Mouse (Mus musculus): ENCODE results near the gene Spryd4. TPM values are rescaled to one million over a fixed set of nuclear protein-coding genes. Genes with fewer than 3 reads are reported as not detected.
"Not testable (repeated sequence)": the region's sequence is repeated elsewhere in the genome, so short reads cannot be mapped to it uniquely, and the experiment has no call there.

Spryd4 gene
- polyA plus RNA-seq, 1 experiment from 2014 or later = 25.7 TPM

DNA sequence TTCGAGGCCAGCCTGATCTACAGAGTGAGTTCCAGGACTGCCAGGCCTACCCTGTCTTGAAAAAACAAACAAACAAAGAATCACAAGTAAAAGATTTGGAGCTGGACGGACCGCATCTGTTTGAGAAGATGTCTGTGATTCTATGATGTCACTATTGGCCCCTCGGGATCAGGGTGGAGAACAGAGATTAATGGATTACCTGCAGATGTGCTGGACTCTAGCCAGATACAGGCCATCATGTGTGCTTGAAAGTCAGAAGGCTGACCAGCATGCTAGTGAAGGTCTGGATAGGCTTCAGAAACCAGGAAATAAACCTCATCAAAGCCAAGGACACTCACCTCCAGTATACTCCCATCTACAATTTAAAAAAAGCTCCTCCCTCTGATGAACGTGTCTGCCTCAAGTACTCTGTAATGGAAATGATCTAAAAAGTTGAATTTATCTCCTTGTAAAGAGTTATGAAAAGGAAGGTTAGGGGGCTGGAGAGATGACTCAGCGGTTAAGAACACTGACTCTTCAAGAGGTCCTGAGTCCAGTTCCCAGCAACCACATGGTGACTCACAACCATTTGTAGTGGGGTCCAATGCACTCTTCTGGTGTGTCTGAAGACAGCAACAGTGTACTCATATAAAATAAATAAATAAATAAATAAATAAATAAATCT, 26.2 kb downstream of the Spryd4 start:
- H3K27me3 ChIP-seq (ENCODE audit: control insufficient read depth, insufficient read depth, low read length) = no peaks in the 10 kb centered on the region
- no peak overlapping the region for H3K9ac ChIP-seq (ENCODE audit: low read length)
- no peaks in the 10 kb centered on the region for H3K4me1 ChIP-seq (ENCODE audit: control insufficient read depth, insufficient read depth, low read length)
- no peaks in the 10 kb centered on the region for H3K9me3 ChIP-seq (ENCODE audit: control insufficient read depth, low read length)
- no peak overlapping the region for H3K4me3 ChIP-seq (ENCODE audit: low read depth, low read length)
- no peak overlapping the region for H3K27ac ChIP-seq (ENCODE audit: low read depth, low read length)
- H3K36me3 ChIP-seq (ENCODE audit: control insufficient read depth, insufficient read depth, low read length) = no peaks in the 10 kb centered on the region
- 73% methylated on average over 6 of the region's 6 CpGs for WGBS
- H3K4me2 ChIP-seq = no peak overlapping the region
- DNase-seq (ENCODE audit: low spot score, missing footprints) (peak; percentile 81), ATAC-seq (ENCODE audit: low FRiP score) (peak; percentile 19; the same call in 1 of the 2 replicates)

DNA sequence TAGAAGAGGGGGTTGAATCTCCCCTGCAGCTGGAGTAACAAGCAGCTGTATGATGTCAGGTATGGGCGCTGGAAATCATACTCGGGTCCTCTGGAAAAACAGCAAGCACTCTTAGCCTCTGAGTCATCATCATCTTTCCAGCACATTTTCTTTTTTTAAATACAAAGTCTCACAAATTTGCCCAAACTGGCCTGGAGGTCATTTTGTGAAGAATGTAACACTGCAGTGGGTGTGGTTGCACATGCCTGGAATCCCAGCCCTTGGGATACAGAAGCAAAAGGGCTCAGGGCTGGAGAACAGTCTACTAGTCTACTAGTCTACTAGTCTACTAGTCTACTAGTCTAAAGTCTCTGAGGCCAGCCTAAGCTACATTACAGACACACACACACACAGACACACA, 27.3 kb downstream of the Spryd4 start:
- Histone ChIP-seq H3K4me1 (ENCODE audit: control insufficient read depth, insufficient read depth, low read length) (peaks cover 3% of the 10 kb centered on the region; the same call in 1 of the 2 replicates), H3K36me3 (ENCODE audit: control insufficient read depth, insufficient read depth, low read length) (no peaks in the 10 kb centered on the region), H3K9me3 (ENCODE audit: control insufficient read depth, low read length) (no peaks in the 10 kb centered on the region), H3K9ac (ENCODE audit: low read length) (no peak overlapping the region), H3K4me3 (ENCODE audit: low read depth, low read length) (no peak overlapping the region), H3K27ac (ENCODE audit: low read depth, low read length) (no peak overlapping the region), H3K27me3 (ENCODE audit: control insufficient read depth, insufficient read depth, low read length) (no peaks in the 10 kb centered on the region), H3K4me2 (no peak overlapping the region)
- DNase-seq (ENCODE audit: low spot score, missing footprints) = peak; percentile 31
- no peak for ATAC-seq (ENCODE audit: low FRiP score)
- WGBS = 85% methylated on average over 2 of the region's 2 CpGs

DNA sequence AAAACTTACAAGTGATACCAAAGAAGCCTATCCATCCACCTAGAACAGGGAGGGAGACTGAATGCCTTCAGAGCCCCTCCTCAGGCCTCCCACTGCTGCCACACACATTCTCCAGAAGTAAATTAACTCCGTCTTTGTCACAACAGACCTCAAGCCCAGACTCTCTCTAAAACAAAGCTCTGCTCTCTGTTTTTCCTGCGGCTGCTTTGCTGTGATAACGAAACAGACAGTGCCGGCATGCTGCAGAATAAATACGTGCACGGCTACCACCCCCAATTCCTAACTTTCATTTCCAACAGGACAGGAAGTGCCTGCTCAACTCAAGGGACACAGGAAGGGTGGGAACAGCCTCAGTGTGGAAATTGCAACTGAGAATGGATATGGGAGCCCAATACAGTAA, 31.6 kb downstream of the Spryd4 start, which contains the start of gene Rbms2:
TSS of gene Rbms2 (minus strand) at position 309 of the 400 bp plus-strand sequence.
- Histone ChIP-seq H3K36me3 (ENCODE audit: control insufficient read depth, insufficient read depth, low read length) (no peaks in the 10 kb centered on the region), H3K4me3 (ENCODE audit: low read depth, low read length) (no peak within 1 kb of the TSS), H3K27me3 (ENCODE audit: control insufficient read depth, insufficient read depth, low read length) (no peaks in the 10 kb centered on the region), H3K4me1 (ENCODE audit: control insufficient read depth, insufficient read depth, low read length) (peaks cover 9% of the 10 kb centered on the region), H3K4me2 (no peak within 1 kb of the TSS; the same call in 1 of the 2 replicates), H3K27ac (ENCODE audit: low read depth, low read length) (no peak within 1 kb of the TSS; the same call in 1 of the 2 replicates), H3K9me3 (ENCODE audit: control insufficient read depth, low read length) (no peaks in the 10 kb centered on the region), H3K9ac (ENCODE audit: low read length) (peak within 1 kb of the TSS; percentile 54)
- WGBS = 6% methylated on average over 6 of the region's 6 CpGs
- no peak for ATAC-seq (ENCODE audit: low FRiP score)
- peak; percentile 82 for DNase-seq (ENCODE audit: low spot score, missing footprints)

DNA sequence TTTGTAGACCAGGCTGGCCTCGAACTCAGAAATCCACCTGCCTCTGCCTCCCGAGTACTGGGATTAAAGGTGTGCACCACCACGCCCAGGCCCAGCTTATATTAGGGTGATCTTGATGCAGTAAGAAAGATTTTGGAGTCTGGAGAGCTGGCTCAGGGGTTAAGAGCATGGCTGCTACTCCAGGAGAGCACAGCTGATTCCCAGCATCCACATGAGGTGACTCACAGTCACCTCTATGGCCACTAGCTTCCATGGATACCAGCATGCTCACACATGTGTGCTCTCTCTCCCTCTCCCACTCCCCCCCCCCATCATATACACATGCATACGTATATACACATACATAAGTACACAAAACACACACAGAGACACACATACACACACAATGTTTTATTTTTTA, 34.3 kb downstream of the Spryd4 start:
- WGBS = 85% methylated on average over 4 of the region's 4 CpGs
- H3K27ac ChIP-seq (ENCODE audit: low read depth, low read length) = no peak overlapping the region

DNA sequence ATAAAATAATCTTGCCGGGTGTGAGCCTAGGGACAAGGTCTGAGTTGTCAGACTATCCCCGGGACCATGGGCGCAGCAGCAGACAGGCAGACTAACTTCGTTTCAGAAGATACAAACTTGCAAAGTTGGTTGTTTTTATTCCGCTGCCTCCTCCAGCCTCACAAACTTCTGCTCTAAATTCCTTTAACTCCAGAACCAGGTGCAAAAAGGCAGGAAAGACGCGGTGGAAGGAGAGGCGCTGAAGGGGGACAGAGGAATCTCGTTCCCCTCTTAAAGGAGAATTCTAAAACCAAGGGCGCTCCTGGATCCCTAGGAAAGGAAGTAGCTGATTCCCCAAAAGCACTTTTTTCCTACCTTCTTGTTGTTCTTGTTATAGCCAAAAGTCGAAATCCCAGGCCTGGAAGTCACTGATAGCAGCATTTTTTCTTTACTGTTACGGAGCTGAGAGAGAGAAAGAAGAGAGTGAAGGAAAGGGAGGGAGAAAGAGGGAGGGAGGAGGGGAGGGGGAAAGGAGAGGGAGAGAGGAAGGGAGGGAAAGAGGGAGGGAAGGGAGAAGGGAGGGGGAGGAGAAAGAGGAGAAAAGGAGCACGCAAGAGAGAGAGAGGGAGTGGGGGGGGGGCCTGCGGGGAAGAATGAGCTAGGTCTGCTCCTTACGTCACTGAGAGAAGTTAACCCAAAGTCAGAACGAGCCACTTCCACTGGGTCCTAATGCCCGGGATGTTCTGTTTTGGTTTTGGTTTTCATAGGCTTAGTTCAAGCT, 35.4 kb downstream of the Spryd4 start:
- no peaks in the 10 kb centered on the region for H3K36me3 ChIP-seq (ENCODE audit: control insufficient read depth, insufficient read depth, low read length)
- H3K9me3 ChIP-seq (ENCODE audit: control insufficient read depth, low read length) = no peaks in the 10 kb centered on the region
- peaks cover 9% of the 10 kb centered on the region for H3K4me1 ChIP-seq (ENCODE audit: control insufficient read depth, insufficient read depth, low read length)
- H3K9ac ChIP-seq (ENCODE audit: low read length) = peak overlapping the region; percentile 76
- DNase-seq (ENCODE audit: low spot score, missing footprints) (peak; percentile 97), ATAC-seq (ENCODE audit: low FRiP score) (peak; percentile 88)
- WGBS = 0% methylated on average over 17 of the region's 17 CpGs
- no peaks in the 10 kb centered on the region for H3K27me3 ChIP-seq (ENCODE audit: control insufficient read depth, insufficient read depth, low read length)
- H3K27ac ChIP-seq (ENCODE audit: low read depth, low read length) = no peak overlapping the region
- H3K4me2 ChIP-seq = peak overlapping the region; percentile 68
- H3K4me3 ChIP-seq (ENCODE audit: low read depth, low read length) = peak overlapping the region; percentile 57

More for the DNA sequence above, 34.3 kb downstream of the Spryd4 start:
- DNase-seq (ENCODE audit: low spot score, missing footprints) = peak; percentile 59
- H3K9ac ChIP-seq (ENCODE audit: low read length) = no peak overlapping the region
- peaks cover 9% of the 10 kb centered on the region for H3K4me1 ChIP-seq (ENCODE audit: control insufficient read depth, insufficient read depth, low read length)
- no peak overlapping the region for H3K4me2 ChIP-seq
- H3K4me3 ChIP-seq (ENCODE audit: low read depth, low read length) = no peak overlapping the region
- no peak for ATAC-seq (ENCODE audit: low FRiP score)
- no peaks in the 10 kb centered on the region for H3K27me3 ChIP-seq (ENCODE audit: control insufficient read depth, insufficient read depth, low read length)
- H3K9me3 ChIP-seq (ENCODE audit: control insufficient read depth, low read length) = no peaks in the 10 kb centered on the region
- H3K36me3 ChIP-seq (ENCODE audit: control insufficient read depth, insufficient read depth, low read length) = no peaks in the 10 kb centered on the region

DNA sequence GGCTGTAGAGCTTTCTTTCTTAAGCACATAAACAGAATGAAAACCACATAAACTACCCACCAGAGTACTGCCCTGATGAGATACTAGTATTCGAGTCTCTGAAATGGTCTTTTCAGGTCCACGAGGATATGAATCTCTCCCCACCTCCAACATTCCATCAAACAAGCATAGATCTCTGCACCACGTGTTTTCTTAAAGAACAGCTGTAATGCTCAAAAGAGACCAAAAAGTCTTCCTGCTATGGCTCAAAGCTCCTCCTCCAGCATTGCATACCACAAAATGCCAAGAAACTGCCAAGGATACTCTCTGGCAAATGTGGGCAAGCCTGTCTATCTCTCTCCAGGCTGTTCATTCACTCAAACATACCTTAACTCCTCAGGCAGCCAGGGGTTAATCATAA, 36.3 kb downstream of the Spryd4 start:
- peak overlapping the region; percentile 57 for H3K4me3 ChIP-seq (ENCODE audit: low read depth, low read length)
- DNase-seq (ENCODE audit: low spot score, missing footprints) (no peak), ATAC-seq (ENCODE audit: low FRiP score) (no peak)
- WGBS = 18% methylated on average over 3 of the region's 3 CpGs
- H3K9ac ChIP-seq (ENCODE audit: low read length) = peak overlapping the region; percentile 76
- no peaks in the 10 kb centered on the region for H3K9me3 ChIP-seq (ENCODE audit: control insufficient read depth, low read length)
- H3K36me3 ChIP-seq (ENCODE audit: control insufficient read depth, insufficient read depth, low read length) = no peaks in the 10 kb centered on the region
- H3K4me1 ChIP-seq (ENCODE audit: control insufficient read depth, insufficient read depth, low read length) = peaks cover 9% of the 10 kb centered on the region
- no peak overlapping the region for H3K27ac ChIP-seq (ENCODE audit: low read depth, low read length)
- no peaks in the 10 kb centered on the region for H3K27me3 ChIP-seq (ENCODE audit: control insufficient read depth, insufficient read depth, low read length)
- peak overlapping the region; percentile 68 for H3K4me2 ChIP-seq

DNA sequence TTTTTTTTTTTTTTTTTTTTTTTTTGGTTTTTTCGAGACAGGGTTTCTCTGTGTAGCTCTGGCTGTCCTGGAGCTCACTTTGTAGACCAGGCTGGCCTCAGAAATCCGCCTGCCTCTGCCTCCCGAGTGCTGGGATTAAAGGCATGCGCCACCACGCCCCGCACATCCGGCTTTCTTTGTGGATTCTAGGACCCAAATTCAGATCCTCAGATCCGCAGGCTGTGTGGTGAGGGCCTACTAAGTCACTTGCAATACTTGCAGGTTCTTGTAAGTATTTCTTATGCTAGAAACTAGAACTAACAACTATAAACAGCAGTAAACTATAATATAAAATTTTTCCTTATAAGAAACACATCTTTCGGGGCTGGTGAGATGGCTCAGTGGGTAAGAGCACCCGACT, 40.3 kb downstream of the Spryd4 start:
- WGBS = 97% methylated on average over 9 of the region's 10 CpGs
- H3K4me3 ChIP-seq (ENCODE audit: low read depth, low read length); H3K9me3 ChIP-seq (ENCODE audit: control insufficient read depth, low read length); H3K9ac ChIP-seq (ENCODE audit: low read length); H3K36me3 ChIP-seq (ENCODE audit: control insufficient read depth, insufficient read depth, low read length); H3K27me3 ChIP-seq (ENCODE audit: control insufficient read depth, insufficient read depth, low read length); ATAC-seq (ENCODE audit: low FRiP score); H3K27ac ChIP-seq (ENCODE audit: low read depth, low read length); DNase-seq (ENCODE audit: low spot score, missing footprints); H3K4me1 ChIP-seq (ENCODE audit: control insufficient read depth, insufficient read depth, low read length); H3K4me2 ChIP-seq: not testable (repeated sequence)

DNA sequence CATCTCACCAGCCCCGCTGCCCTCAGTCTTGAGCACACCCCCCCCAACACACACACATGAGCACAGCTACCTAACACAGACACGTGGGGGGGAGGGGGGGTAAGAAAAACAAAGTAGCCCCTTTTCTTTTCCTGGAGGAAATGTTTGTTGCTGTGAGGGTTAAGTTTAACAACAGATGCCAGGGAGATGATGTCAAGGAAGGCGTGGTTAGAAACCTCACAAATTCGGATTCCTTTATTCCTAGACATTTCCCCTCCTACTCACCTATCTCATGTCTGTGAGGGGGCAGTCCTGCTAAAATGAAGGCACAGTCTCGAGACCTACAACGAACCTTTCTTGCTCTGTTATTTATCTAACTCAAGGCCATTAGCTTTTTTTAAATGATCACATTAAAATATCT, 44.5 kb downstream of the Spryd4 start:
- Histone ChIP-seq H3K4me3 (ENCODE audit: low read depth, low read length) (no peak overlapping the region), H3K4me2 (no peak overlapping the region), H3K27ac (ENCODE audit: low read depth, low read length) (no peak overlapping the region), H3K4me1 (ENCODE audit: control insufficient read depth, insufficient read depth, low read length) (no peaks in the 10 kb centered on the region), H3K27me3 (ENCODE audit: control insufficient read depth, insufficient read depth, low read length) (no peaks in the 10 kb centered on the region), H3K36me3 (ENCODE audit: control insufficient read depth, insufficient read depth, low read length) (no peaks in the 10 kb centered on the region), H3K9me3 (ENCODE audit: control insufficient read depth, low read length) (no peaks in the 10 kb centered on the region), H3K9ac (ENCODE audit: low read length) (no peak overlapping the region)
- no peak for ATAC-seq (ENCODE audit: low FRiP score)
- DNase-seq (ENCODE audit: low spot score, missing footprints) = no peak
- 74% methylated on average over 6 of the region's 6 CpGs for WGBS

DNA sequence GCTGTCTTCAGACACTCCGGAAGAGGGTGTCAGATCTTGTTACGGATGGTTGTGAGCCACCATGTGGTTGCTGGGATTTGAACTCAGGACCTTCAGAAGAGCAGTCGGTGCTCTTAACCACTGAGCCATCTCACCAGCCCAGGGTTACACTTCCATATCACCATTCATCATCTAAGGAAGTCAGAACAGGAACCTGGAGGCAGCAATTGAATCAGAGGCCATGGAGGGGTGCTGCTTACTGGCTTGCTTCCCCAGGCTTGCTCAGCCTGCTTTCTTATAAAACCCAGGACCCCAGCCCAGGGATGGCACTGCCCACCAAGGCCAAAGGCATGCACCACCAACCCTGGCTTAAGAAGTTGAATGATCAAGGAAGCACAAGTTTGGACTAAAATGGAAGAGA, 45.9 kb downstream of the Spryd4 start:
- H3K9me3 ChIP-seq (ENCODE audit: control insufficient read depth, low read length); H3K9ac ChIP-seq (ENCODE audit: low read length); H3K27ac ChIP-seq (ENCODE audit: low read depth, low read length); H3K36me3 ChIP-seq (ENCODE audit: control insufficient read depth, insufficient read depth, low read length); H3K27me3 ChIP-seq (ENCODE audit: control insufficient read depth, insufficient read depth, low read length); DNase-seq (ENCODE audit: low spot score, missing footprints); H3K4me3 ChIP-seq (ENCODE audit: low read depth, low read length); H3K4me1 ChIP-seq (ENCODE audit: control insufficient read depth, insufficient read depth, low read length); ATAC-seq (ENCODE audit: low FRiP score); H3K4me2 ChIP-seq: not testable (repeated sequence)
- WGBS = 85% methylated on average over 1 of the region's 3 CpGs
